Mouse (Mus musculus) adrenal gland, postnatal 10 days (tissue): ENCODE measurements at regions not wholly inside any gene's neighbourhood (a gene's known extent, or its start where the extent isn't known, plus 50 kb on each side); places are given as distances from the start of the nearest gene placed in this dataset.
A peak's percentile ranks its signal among the peaks of the same experiment; 100 is the strongest.

ENCODE experiments used
- DNase-seq: peaks from one replicate; pipeline ENCODE4 v3.0.0; 2021; ENCODE audit warnings: mixed read lengths

DNA sequence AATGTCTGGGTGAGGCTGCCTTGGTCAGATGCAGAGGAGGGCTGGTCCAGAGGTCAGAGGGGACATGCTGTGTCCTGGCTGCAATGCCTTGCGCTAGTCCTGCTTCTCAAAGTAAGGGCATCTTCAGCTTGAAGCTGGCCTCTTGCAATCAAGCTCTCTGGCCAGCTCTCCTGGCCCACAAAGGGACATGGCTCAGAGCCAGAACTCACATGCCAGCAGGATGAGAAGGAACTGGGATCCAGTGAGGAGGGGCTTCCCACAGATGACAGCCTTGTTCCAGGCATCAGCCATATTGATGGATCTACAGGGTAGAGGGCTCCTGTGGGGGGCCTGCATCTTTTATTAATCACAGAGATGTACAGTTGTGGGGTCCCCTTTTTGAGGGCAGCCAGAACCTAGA is 445.1 kb upstream of the Mgmt start:
- DNase-seq = peak; percentile 42

- DNase-seq = no peak
Observed at GRCm38 (mm10) chr7:136451672-136452361, 442.6 kb upstream of the Mgmt start.

GRCm38 (mm10) chr7:136452561-136452960 is 441.9 kb upstream of the Mgmt start:
- DNase-seq = peak; percentile 34

DNA sequence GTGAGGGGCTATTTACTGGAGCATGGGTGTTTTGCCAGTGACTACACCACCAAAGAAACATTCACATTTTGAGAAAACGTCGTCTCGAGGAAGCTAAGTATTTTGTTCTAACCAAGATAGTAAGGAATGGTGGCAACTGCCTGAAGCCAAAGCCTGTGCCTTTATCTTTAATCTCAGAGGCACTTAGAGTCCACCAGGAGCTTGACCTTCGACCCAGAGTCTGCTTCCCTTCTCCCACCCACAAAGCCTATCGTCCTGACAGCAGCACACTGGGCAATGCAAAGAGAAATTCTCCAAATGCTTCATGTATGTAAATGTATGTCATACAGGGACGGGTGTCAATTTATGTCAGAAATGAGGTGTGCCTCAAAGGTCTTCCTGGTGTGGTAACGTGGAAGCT is 437.2 kb upstream of the Mgmt start:
- DNase-seq = no peak

- DNase-seq = peak; percentile 22
Observed at GRCm38 (mm10) chr7:136457867-136458448, 436.5 kb upstream of the Mgmt start.

- no peak for DNase-seq
Observed at GRCm38 (mm10) chr7:136477135-136477534, 417.3 kb upstream of the Mgmt start.

DNA sequence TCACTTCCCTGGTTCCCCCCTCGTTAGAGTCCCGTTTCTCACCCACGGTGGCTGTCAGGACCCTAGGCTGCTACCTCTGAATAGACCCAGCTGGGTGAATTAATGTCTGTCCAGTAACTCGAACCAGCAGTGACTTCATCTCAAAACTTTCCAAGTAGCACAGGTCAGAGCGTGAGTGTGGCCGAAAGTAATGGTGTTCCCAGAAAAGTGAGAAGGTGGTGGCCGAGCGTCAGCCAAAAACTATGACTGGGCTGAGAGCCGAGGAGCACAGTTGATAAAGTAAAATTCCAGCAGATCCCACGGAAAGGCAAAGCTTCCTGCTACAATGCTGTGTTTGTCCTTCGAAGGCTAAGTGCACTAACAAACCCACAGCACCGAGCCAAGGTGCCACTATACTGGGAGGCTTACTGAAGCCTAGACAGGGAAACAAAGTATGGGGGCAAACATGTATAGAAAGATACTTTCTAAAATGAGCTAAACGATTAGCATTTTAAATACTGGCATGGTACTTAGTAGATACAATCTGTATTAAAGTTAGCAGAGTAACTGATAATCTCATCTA is 413.7 kb upstream of the Mgmt start:
- DNase-seq = peak; percentile 26

GRCm38 (mm10) chr7:136483237-136483636 is 411.2 kb upstream of the Mgmt start:
- no peak for DNase-seq

- DNase-seq = no peak
Observed at GRCm38 (mm10) chr7:136487556-136487955, 406.9 kb upstream of the Mgmt start.

DNA sequence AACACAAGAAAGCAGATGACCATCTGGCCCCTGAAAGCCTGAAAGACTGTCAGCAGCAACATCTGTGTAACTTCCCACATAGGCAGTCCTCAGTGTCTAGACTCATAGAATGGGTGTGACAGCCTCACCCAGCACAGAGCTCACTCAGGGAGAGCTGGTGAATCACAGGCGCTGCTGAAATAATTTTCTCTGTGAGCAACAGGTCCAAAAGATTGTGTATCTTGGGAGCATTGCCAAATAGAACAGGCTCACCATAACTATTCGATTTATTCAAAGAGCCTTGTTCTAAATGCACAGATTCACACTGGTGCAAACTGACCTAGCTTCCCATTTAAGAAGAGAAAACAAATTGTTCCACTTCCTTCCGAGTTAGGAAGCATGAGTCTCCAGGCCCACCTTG is 399.6 kb upstream of the Mgmt start:
- DNase-seq = no peak

- no peak for DNase-seq
Observed at GRCm38 (mm10) chr7:136496335-136497242, 397.8 kb upstream of the Mgmt start.

GRCm38 (mm10) chr7:136500059-136500458 is 394.4 kb upstream of the Mgmt start:
- DNase-seq = no peak

DNA sequence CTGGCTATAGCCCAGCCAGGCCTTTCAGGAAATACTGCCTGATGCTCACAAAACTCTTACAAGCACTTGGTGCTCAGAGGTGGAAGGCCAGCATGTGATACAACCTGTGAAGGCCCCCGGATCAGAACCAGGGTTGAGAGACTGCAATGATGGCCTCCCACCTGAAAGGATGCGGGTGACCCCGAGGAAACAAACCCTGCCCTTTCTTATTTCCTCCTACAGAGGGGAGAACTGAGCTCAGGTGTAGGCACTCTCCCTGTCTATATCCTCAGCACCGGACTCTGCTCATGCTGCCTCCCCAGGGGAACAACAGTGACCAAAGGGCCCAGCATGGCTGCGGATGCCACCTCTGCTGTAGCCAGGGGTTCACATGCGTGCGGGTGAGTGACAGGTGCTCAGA is 393.3 kb upstream of the Mgmt start:
- DNase-seq = no peak

DNA sequence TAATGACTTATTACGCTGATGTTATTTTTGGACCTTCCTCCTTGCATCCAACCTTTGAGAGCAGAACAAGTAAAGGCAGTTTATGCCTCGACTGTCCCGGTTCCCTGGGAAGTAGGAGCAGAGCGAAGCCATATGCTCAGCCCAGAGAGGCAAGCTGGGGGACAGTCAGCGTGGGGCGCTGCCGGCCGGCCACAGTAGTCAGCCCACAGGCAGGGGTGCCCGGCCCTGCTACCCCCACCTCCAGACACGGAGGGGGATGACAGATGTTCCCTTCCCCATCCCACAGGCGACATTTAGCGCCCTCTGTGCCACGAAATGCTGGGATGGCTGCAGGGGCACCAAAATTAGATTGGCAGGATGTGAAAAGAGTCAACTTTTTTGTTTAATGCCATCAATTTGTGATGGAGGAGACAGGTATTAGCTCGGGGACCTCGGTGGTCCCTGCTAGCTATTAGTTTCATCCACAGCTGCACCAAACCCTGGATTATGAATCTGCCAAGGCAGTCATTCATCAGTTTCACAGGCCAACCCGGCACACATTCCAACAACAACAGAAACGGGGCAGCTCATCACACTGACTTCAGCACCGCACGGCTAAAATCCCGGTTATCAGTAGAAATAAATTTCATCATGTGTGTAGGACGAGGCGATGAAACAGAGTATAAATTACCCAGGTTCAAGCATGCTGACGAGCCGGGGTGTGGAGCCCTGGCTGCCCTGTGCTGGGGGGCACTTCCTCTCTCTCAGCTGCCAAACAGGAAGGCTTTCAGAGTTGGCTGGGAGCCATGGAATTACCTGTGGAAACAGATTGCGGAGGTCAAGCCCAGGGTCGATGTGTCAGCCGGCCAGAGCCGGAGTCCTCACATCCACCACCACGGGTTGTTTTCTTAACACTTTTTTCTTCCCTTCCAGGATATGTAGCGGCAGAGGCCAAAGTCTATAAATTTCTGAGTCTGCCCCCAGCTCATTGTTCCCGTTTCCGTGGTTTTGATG is 392.3 kb upstream of the Mgmt start:
- DNase-seq = peak; percentile 40

- DNase-seq = no peak
Observed at GRCm38 (mm10) chr7:136511389-136511788, 383.0 kb upstream of the Mgmt start.

GRCm38 (mm10) chr7:136515376-136515775 is 379.0 kb upstream of the Mgmt start:
- no peak for DNase-seq

DNA sequence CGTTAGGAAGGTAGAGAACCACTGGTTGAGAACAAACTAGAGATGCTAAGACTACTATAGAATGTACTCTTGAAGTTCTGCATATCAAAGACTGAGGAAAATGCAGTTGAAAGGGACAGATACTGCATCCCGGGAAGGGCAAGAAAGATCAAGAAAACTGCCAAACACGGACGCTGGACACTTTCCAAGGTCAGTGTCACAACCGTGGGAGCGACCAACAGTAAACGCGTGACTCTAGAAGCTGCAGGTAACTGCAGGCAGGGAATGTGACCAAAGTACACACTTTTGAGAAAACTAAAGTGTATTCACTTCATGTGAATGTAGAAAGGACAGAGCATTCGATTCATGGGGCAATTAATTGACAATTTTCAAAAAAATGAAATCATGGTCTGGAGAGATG is 368.6 kb upstream of the Mgmt start:
- no peak for DNase-seq

- no peak for DNase-seq
Observed at GRCm38 (mm10) chr7:136530006-136530785, 364.2 kb upstream of the Mgmt start.

DNA sequence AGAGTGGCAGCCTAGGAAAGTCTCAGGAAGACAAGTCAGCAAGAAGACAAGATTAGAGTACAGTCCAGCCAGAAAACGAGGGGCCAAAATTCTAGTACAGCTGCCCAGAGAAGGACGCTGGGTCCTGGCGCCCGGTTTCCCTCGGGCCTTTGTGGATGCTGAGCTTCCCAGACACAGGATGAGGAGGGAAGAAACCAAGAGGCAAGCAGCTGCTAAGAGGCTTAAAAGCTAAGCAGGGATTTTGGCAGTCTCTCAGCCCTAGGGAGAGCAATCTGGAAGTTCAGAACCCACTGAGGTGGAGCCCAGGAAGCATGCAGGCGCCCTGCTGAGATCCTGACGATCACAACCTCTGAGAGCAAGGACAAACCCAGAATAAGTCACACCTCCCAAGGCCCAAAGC is 363.1 kb upstream of the Mgmt start:
- DNase-seq = no peak

GRCm38 (mm10) chr7:136541876-136542655 is 352.3 kb upstream of the Mgmt start:
- DNase-seq = no peak
